Mouse (Mus musculus): ENCODE measurements around the gene Bbs9.

DNA sequence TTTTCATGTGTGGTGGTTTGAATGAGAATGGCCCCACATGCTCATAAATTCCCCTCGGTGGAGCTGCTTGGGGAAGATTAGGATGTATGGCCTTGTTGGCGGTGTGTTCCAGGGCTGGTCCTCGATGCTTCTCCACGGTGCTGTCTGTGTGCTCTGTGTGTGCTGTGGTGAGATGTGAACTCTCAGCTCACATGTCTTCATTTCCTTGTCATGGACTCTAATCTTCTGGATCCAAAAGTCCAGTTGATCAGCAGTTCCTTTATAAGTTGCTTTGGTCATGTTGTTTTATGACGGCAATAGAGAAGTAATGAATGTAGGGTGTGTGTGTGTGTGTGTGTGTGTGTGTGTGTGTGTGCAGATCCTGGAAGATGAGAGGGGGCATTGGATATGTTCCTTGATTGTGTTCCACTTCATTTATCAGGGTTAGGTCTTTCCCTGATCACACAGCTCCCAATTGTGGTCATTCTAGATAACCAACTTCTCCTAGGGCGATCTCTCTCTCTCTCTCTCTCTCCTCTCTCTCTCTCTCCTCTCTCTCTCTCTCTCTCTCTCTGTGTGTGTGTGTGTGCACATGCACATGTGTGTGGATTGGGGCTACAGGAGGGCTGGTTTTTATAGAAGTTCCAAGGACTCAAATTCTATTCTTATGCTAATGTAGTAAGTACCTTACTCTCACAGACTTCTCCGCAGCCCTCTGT is 201.8 kb downstream of the Bbs9 start:
- TF ChIP-seq POLR2A (IDR thresholded peaks at IDR 0.05; ENCODE audit: low read depth, low read length) (no peak), CTCF (conservative IDR thresholded peaks at IDR 0.05; ENCODE audit: insufficient read depth, insufficient read length, low read depth, low read length) (no peak)
